Mouse (Mus musculus) adipocyte (in vitro differentiated cells): Measurements from ENCODE around the gene Arhgef19.

ENCODE experiments used
- DNase-seq: peaks from one replicate; pipeline ENCODE4 v3.0.0-alpha.2; 2016; ENCODE audit warnings: low spot score

The Arhgef19 gene

GRCm38 (mm10) chr4:141284486-141284885, 45.2 kb downstream of the Arhgef19 start:
- no peak for DNase-seq

- DNase-seq = no peak
Observed at GRCm38 (mm10) chr4:141285128-141285527, 45.8 kb downstream of the Arhgef19 start.

DNA sequence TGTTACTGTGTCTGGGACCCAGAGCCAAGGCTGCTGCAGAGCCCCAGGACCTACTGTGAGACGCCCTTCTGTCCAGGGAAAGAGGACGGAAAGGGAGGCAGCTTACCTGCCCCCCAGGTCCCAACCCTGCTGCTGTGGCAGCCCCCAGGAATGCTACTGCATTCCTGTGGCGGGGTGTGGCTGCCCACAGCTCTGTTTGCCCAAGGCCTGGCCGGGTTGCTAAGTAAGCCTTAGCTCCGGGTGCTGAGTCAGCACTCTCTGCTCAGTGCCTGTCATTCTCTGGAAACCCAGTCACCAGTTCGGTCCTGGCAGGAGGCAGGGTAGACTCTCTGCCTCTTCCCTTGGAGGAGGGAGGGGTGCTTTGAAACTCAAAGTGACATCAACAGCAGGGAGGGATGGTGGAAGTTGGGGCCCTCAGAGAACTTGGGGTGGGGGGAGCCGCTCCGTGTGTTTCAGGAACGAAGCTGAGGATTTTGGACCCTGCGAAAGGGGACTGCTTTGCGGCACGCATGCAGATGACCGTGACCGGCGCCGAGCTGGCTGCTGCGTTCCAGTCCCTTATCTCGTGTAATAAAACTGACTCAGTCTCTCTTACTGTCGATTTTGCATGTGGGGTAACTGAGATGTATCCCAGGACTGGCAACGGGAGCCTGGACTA, 47.7 kb downstream of the Arhgef19 start:
- DNase-seq = peak; percentile 44

DNA sequence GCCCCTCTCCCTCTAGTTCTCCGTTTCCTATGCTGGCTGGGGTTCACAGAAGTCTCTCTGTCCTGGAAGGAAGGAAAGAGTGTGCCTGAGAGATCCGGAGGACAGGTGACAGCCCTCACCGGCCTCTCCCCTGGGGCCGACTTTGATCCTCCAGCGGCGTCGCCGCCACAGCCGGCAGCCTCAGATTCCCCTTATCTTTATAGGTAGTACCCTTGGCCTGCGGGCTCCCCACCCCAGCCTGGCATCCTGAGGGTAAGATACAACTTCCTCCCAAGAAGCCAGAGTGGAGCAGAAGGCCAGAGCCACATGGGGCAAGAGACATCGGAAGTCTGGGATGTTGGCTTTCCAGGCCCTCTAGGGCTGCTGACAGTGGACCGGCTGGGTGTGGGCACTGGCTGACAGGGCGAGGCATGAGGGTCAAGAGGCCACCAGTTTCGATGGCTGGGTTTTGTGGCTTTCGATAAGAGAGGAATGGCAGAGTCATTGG, 48.3 kb downstream of the Arhgef19 start:
- DNase-seq = no peak

DNA sequence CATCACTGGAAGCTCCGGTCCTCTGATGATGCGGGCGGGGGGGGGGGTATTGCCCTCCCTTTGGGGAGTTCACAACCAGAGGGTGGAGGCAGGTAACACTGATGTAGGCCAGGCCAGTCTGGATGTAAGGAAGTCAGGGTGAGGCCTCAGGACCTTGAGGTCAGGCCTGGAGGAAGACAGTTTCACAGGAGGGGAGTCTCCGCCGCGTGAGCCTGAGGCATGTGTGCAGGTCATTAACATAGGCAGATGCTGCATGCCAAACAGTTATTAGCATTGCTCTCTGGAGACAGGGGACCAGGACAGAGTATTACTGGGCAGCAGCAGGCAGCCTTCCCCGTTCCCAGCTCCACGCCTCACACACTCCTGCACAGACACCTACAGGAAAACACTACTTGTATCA, 48.9 kb downstream of the Arhgef19 start:
- no peak for DNase-seq

DNA sequence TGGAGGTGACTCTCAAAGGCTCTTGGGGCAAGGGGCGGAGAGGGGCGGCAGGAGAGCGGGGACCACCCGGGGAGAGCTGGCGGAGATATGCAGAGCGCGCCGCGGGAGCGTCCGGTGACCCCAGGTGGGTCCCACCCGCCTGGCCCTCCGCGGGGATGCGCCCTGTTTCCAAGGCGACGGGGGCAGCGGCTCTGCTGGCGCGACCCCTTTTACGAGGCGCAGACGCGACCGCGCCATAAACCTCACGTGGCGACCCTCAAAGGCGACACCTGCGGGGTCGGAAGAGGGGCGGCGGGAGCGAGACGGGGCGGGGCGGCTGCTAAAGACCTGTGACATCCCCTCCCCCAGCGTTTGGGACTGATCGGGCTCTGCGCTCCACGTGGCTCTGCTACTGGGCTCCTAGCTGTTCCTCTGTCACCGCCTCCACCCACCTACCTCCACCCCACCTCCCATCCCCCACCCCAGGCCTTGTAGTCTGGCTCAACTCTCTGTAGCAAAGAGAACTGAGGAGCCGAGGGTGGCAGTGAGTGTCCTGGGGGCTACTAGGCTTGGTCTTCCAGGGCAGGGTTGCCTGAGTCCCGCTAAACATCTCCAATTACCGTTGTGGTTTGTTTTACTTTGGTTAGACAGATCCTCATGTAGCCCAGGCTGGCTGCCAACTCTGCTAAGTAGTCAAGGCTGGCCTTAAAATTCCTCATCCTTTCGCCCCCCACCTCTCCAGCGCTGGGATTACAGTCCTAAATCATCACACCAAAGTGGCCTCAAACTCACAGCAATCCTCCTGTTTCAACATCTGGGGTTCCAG, 52.5 kb downstream of the Arhgef19 start:
- no peak for DNase-seq

DNA sequence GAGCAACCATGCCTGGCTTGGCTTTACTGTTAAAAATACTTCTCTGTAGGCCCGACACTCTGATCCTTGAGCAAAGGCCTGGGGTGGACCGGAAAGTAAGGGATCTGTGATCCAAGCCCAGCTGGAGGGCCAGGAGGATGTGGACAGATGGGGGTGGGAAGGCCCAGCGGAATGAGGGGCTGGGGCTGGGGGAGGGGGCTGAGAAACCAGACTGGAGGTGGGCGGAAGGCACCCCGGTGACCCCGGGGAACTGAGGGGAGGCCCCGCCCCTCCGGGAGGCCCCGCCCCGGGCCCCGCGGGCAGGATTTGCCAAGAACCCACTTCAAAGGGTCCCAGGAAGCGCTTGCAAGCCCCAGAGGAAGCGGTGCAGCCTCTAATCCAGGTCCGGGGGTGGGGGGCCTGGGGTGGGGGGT, 56.5 kb downstream of the Arhgef19 start:
- DNase-seq = no peak

GRCm38 (mm10) chr4:141297934-141298333, 58.6 kb downstream of the Arhgef19 start:
- no peak for DNase-seq

GRCm38 (mm10) chr4:141299356-141299755, 60.1 kb downstream of the Arhgef19 start:
- no peak for DNase-seq

DNA sequence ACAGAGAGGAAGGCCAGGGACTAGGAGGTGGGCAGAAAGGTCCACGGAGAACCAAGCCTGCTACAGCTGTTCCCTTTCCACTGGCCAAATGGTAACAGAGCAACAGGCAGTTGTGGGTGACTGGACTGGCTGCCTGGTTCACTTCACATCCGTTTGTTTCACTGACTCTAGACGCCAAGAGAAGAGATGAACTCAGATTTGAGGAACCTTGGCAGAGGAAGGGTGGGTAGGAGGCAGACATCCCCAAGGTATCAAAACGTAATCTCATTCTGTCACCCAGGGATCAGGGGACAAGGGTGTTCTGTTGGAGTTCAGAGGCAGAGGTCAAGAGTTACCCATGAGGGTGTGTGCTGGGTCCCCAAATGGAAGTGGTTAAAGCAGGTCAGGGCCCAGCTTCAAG, 60.9 kb downstream of the Arhgef19 start:
- DNase-seq = no peak

DNA sequence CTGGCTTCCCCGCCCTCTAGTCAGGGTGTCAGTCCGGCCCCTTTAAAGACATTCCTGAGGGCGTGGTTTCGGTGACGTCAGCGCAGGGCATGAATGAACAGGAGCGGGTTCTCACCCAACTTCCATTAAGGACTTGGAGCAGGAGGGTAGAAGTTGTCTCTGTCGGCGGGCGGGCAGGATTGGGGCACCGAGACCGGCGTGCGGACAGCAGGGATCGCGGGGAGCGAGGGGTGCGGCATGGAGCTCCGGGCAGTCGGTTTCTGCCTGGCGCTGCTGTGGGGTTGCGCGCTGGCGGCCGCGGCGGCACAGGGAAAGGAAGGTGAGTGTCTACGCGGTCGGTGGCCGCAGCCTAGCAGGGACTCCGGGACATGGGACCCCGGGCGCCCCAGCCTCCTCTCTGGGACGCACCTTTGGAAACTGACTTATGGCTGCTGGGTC, 61.8 kb downstream of the Arhgef19 start, which contains the start of gene Epha2:
Epha2 (plus strand) TSS at position 125 of the 438 bp plus-strand sequence.
- DNase-seq = peak; percentile 62

DNA sequence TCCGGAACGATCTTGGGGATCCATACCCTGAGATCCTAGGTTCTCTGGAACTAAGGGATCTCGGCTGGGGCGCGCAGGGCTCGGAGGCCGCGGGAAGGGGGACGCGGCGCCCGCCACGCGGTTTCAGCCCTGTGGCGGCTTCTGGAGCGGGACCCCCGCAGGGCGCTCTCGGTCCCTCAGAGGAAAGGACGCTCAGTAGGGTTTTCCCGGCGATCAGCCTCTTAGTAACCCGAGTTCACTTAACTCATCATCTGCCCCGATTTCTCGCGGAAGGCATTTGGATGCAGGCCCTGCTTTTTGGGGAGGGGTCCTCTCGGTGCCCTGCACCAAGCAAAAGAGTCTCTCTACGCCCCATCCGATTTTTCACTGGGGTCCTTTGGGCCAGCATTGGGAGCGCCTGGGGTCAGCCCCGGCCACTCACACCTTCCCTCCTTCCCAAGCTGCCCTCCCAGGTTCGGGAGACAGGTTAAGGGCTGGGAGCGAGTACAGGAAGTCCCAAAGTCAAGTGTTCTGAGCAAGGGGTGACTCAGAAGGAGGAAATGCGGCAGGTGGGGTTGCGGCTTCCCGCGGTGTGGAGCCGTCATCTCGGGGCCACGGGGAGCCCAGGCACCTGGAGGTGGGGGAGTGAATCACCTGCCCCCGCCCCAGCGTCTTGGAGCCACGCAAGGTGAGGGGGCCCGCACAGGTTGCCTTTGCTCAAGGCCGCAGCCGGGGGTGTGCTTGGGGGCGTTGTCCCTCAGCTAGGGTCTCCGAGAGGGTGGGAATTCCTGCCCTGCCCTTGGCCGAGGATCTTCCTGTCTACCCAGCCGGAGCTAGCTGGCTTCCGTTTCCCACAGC, 62.5 kb downstream of the Arhgef19 start:
- DNase-seq = no peak

GRCm38 (mm10) chr4:141302428-141303401, 63.4 kb downstream of the Arhgef19 start:
- DNase-seq = no peak

DNA sequence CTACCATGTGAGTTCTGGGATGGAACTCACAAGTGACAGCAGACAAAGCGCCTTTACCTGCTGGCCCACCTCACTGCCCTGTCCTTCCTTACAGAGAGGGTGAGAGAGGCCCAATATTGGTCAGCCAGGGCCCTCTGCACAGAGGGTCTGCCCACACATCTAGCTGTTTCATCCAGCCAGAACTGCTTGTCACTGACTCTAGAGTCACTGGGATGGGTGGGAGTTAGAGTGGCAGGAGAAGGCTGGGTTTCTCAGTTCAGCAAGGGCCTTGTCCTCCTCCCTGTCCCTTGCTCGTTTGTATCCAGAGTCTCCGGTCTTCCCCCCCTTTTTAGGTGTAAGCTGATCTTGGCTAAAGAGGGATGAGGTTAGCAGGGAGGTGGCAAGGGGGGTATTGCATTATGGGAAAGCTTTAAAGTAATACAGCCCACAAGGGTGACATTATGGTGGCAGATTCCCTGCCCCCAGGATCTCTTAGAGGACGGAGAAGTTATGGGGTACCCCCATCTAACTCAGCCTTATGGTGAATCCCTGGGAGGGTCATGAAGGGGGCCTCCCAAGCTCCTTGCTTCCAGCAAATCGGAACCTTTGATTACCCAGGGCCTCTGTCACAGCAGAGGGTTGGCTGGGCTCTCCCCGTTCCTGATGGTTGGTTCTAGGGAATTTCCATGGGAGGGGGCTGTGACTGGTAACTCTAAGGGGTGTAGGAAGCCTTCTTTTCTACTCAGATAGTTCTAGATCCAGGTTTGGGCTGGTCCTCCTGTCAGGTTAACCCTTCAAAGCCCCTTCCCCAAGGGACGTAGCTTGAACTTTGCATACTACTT, 64.3 kb downstream of the Arhgef19 start:
- no peak for DNase-seq

GRCm38 (mm10) chr4:141304223-141304611, 64.9 kb downstream of the Arhgef19 start:
- DNase-seq = no peak

GRCm38 (mm10) chr4:141306057-141306456, 66.8 kb downstream of the Arhgef19 start:
- DNase-seq = no peak
